Mouse (Mus musculus) heart, adult 18-20 months (tissue): ENCODE measurements around the gene Ppil2. TPM values are rescaled to one million over a fixed set of nuclear protein-coding genes. Genes with fewer than 3 reads are reported as not detected.

ENCODE experiments used
- microRNA-seq, 2 experiments: library from miRNA; unstranded; fragments of <30 nt; microRNA quantifications; one replicate each; pipeline ENCODE4 v1.2.0; 2022
- total RNA-seq, 2 experiments: library from RNA; stranded (reverse); gene quantifications; 2 replicates each; pipeline ENCODE4 v1.2.3; 2021

Gene Ppil2
- total RNA-seq, 2 experiments from 2014 or later, result 32.4 to 39.4 TPM

Small RNA genes lying within 50 kb of the gene (microRNA-seq; reads per million reads assigned to microRNA genes)
- 114 to 118 reads per million in 2 experiments for gene Mir130b
- gene Mir301b, result 0.54 to 0.76 reads per million in 2 experiments

Other genes with a start within 250 kb of the Ppil2 start
- gene Igll1, start 247.3 kb downstream of the Ppil2 start, total RNA-seq, result not detected
- gene Top3b, start 240.5 kb downstream of the Ppil2 start, total RNA-seq, result 10 to 100 TPM; 23.1 to 28.6 TPM
- under 1 TPM in 1 of 2 experiments, not detected in 1; 0.39 TPM for gene Vpreb1, start 240.4 kb downstream of the Ppil2 start, total RNA-seq
- gene Ppm1f, start 214.8 kb downstream of the Ppil2 start, total RNA-seq, result 10 to 100 TPM; 26.3 to 28.6 TPM
- gene Mapk1, start 127.9 kb downstream of the Ppil2 start, total RNA-seq, result 100 to 1,000 TPM in 1 of 2 experiments, 10 to 100 TPM in 1; 94.8 to 112 TPM
- gene Ypel1, start 41.6 kb downstream of the Ppil2 start, total RNA-seq, result 1 to 10 TPM; 1.0 to 1.6 TPM
- gene 2610318N02Rik, start 13.9 kb upstream of the Ppil2 start, total RNA-seq, result not detected
- 10 to 100 TPM; 13.8 to 22.2 TPM for gene Sdf2l1, start 21.1 kb upstream of the Ppil2 start, total RNA-seq
- 1 to 10 TPM; 2.3 to 3.1 TPM for gene Ydjc, start 33.4 kb upstream of the Ppil2 start, total RNA-seq
- gene Ccdc116, start 36.0 kb upstream of the Ppil2 start, total RNA-seq, result under 1 TPM in 1 of 2 experiments, not detected in 1; 0.08 TPM
- gene Ube2l3, start 91.4 kb upstream of the Ppil2 start, total RNA-seq, result 100 to 1,000 TPM; 116 to 120 TPM
- under 1 TPM; 0.07 to 0.26 TPM for gene Rimbp3, start 97.3 kb upstream of the Ppil2 start, total RNA-seq
- 1 to 10 TPM; 1.3 to 1.5 TPM for gene Hic2, start 122.3 kb upstream of the Ppil2 start, total RNA-seq
- 1 to 10 TPM; 1.2 to 1.6 TPM for gene Tmem191c, start 164.8 kb upstream of the Ppil2 start, total RNA-seq
- gene Serpind1, start 220.1 kb upstream of the Ppil2 start, total RNA-seq, result 1 to 10 TPM; 1.2 to 1.3 TPM